Mouse (Mus musculus): ENCODE data around the gene Glipr1. TPM values are rescaled to one million over a fixed set of nuclear protein-coding genes. Genes with fewer than 3 reads are reported as not detected.

Glipr1 gene
- polyA plus RNA-seq, 1 experiment from 2014 or later = 8.2 TPM

GRCm38 (mm10) chr10:112001756-112002520 is 493 bp downstream of the Glipr1 start:
- Histone ChIP-seq H3K9me3 (ENCODE audit: control insufficient read depth, low read depth, low read length) (no peaks in the 10 kb centered on the region), H3K4me3 (ENCODE audit: low read depth, low read length) (no peak overlapping the region), H3K36me3 (ENCODE audit: control insufficient read depth, insufficient read depth, low read length) (no peaks in the 10 kb centered on the region), H3K9ac (replicated peaks; ENCODE audit: low read depth, low read length) (no peak overlapping the region), H3K27me3 (ENCODE audit: control insufficient read depth, insufficient read depth, low read length) (no peaks in the 10 kb centered on the region), H3K27ac (ENCODE audit: low read length) (no peak overlapping the region), H3K4me1 (ENCODE audit: control insufficient read depth, insufficient read depth, low read length) (no peaks in the 10 kb centered on the region), H3K4me2 (replicated peaks; ENCODE audit: low read depth, low read length) (no peak overlapping the region)
- no peak for ATAC-seq (ENCODE audit: insufficient number of reproducible peaks, insufficient read depth, low FRiP score, low read depth)
- WGBS = 79% methylated on average over 9 of the region's 9 CpGs

- Histone ChIP-seq H3K27ac (ENCODE audit: low read length) (no peak overlapping the region), H3K4me2 (replicated peaks; ENCODE audit: low read depth, low read length) (no peak overlapping the region), H3K27me3 (ENCODE audit: control insufficient read depth, insufficient read depth, low read length) (no peaks in the 10 kb centered on the region), H3K9me3 (ENCODE audit: control insufficient read depth, low read depth, low read length) (no peaks in the 10 kb centered on the region), H3K4me1 (ENCODE audit: control insufficient read depth, insufficient read depth, low read length) (no peaks in the 10 kb centered on the region), H3K4me3 (ENCODE audit: low read depth, low read length) (no peak overlapping the region), H3K9ac (replicated peaks; ENCODE audit: low read depth, low read length) (no peak overlapping the region), H3K36me3 (ENCODE audit: control insufficient read depth, insufficient read depth, low read length) (no peaks in the 10 kb centered on the region)
- WGBS = 86% methylated on average over 2 of the region's 2 CpGs
- ATAC-seq (ENCODE audit: insufficient number of reproducible peaks, insufficient read depth, low FRiP score, low read depth) = no peak
Observed at GRCm38 (mm10) chr10:112001350-112001749, 1.1 kb downstream of the Glipr1 start.

GRCm38 (mm10) chr10:112000568-112000967 is 1.9 kb downstream of the Glipr1 start:
- no peaks in the 10 kb centered on the region for H3K9me3 ChIP-seq (ENCODE audit: control insufficient read depth, low read depth, low read length)
- no peak overlapping the region for H3K27ac ChIP-seq (ENCODE audit: low read length)
- no peaks in the 10 kb centered on the region for H3K27me3 ChIP-seq (ENCODE audit: control insufficient read depth, insufficient read depth, low read length)
- WGBS = 84% methylated on average over 5 of the region's 5 CpGs
- no peak overlapping the region for H3K4me3 ChIP-seq (ENCODE audit: low read depth, low read length)
- no peaks in the 10 kb centered on the region for H3K4me1 ChIP-seq (ENCODE audit: control insufficient read depth, insufficient read depth, low read length)
- H3K9ac ChIP-seq (replicated peaks; ENCODE audit: low read depth, low read length) = no peak overlapping the region
- H3K4me2 ChIP-seq (replicated peaks; ENCODE audit: low read depth, low read length) = no peak overlapping the region
- ATAC-seq (ENCODE audit: insufficient number of reproducible peaks, insufficient read depth, low FRiP score, low read depth) = no peak
- no peaks in the 10 kb centered on the region for H3K36me3 ChIP-seq (ENCODE audit: control insufficient read depth, insufficient read depth, low read length)

- H3K27ac ChIP-seq (ENCODE audit: low read length) = no peak overlapping the region
- H3K9ac ChIP-seq (replicated peaks; ENCODE audit: low read depth, low read length) = no peak overlapping the region
- WGBS = 42% methylated on average over 3 of the region's 3 CpGs
- no peaks in the 10 kb centered on the region for H3K27me3 ChIP-seq (ENCODE audit: control insufficient read depth, insufficient read depth, low read length)
- no peak overlapping the region for H3K4me2 ChIP-seq (replicated peaks; ENCODE audit: low read depth, low read length)
- no peak for ATAC-seq (ENCODE audit: insufficient number of reproducible peaks, insufficient read depth, low FRiP score, low read depth)
- H3K4me1 ChIP-seq (ENCODE audit: control insufficient read depth, insufficient read depth, low read length) = no peaks in the 10 kb centered on the region
- no peaks in the 10 kb centered on the region for H3K36me3 ChIP-seq (ENCODE audit: control insufficient read depth, insufficient read depth, low read length)
- H3K4me3 ChIP-seq (ENCODE audit: low read depth, low read length) = no peak overlapping the region
- H3K9me3 ChIP-seq (ENCODE audit: control insufficient read depth, low read depth, low read length) = no peaks in the 10 kb centered on the region
Observed at GRCm38 (mm10) chr10:111999765-112000164, 2.7 kb downstream of the Glipr1 start.

GRCm38 (mm10) chr10:111997671-111998070 is 4.8 kb downstream of the Glipr1 start:
- no peaks in the 10 kb centered on the region for H3K36me3 ChIP-seq (ENCODE audit: control insufficient read depth, insufficient read depth, low read length)
- peak; percentile 73; the same call in 1 of the 2 replicates for ATAC-seq (ENCODE audit: insufficient number of reproducible peaks, insufficient read depth, low FRiP score, low read depth)

GRCm38 (mm10) chr10:111996911-111997347 is 5.5 kb downstream of the Glipr1 start:
- no peaks in the 10 kb centered on the region for H3K27me3 ChIP-seq (ENCODE audit: control insufficient read depth, insufficient read depth, low read length)
- WGBS = 57% methylated on average over 8 of the region's 8 CpGs
- no peak for ATAC-seq (ENCODE audit: insufficient number of reproducible peaks, insufficient read depth, low FRiP score, low read depth)
- H3K9ac ChIP-seq (replicated peaks; ENCODE audit: low read depth, low read length) = no peak overlapping the region
- 0 out of 2 replicates have a peak overlapping the region, but pooled peaks have one; percentile 5 for H3K4me2 ChIP-seq (replicated peaks; ENCODE audit: low read depth, low read length)
- no peak overlapping the region for H3K4me3 ChIP-seq (ENCODE audit: low read depth, low read length)
- H3K4me1 ChIP-seq (ENCODE audit: control insufficient read depth, insufficient read depth, low read length) = no peaks in the 10 kb centered on the region
- H3K36me3 ChIP-seq (ENCODE audit: control insufficient read depth, insufficient read depth, low read length) = no peaks in the 10 kb centered on the region
- H3K9me3 ChIP-seq (ENCODE audit: control insufficient read depth, low read depth, low read length) = no peaks in the 10 kb centered on the region
- H3K27ac ChIP-seq (ENCODE audit: low read length) = no peak overlapping the region

More at GRCm38 (mm10) chr10:111997671-111998070, 4.8 kb downstream of the Glipr1 start:
- Histone ChIP-seq H3K9me3 (ENCODE audit: control insufficient read depth, low read depth, low read length) (no peaks in the 10 kb centered on the region), H3K27ac (ENCODE audit: low read length) (no peak overlapping the region), H3K9ac (replicated peaks; ENCODE audit: low read depth, low read length) (no peak overlapping the region), H3K4me1 (ENCODE audit: control insufficient read depth, insufficient read depth, low read length) (no peaks in the 10 kb centered on the region), H3K27me3 (ENCODE audit: control insufficient read depth, insufficient read depth, low read length) (no peaks in the 10 kb centered on the region), H3K4me3 (ENCODE audit: low read depth, low read length) (no peak overlapping the region), H3K4me2 (replicated peaks; ENCODE audit: low read depth, low read length) (no peak overlapping the region)

- 77% methylated on average over 7 of the region's 7 CpGs for WGBS
- 0 out of 2 replicates have a peak overlapping the region, but pooled peaks have one; percentile 5 for H3K4me2 ChIP-seq (replicated peaks; ENCODE audit: low read depth, low read length)
- no peak for ATAC-seq (ENCODE audit: insufficient number of reproducible peaks, insufficient read depth, low FRiP score, low read depth)
Observed at GRCm38 (mm10) chr10:111996549-111996904, 5.9 kb downstream of the Glipr1 start.

GRCm38 (mm10) chr10:111995803-111996548 is 6.5 kb downstream of the Glipr1 start:
- Histone ChIP-seq H3K27ac (ENCODE audit: low read length) (no peak overlapping the region), H3K4me1 (ENCODE audit: control insufficient read depth, insufficient read depth, low read length) (no peaks in the 10 kb centered on the region)

More at GRCm38 (mm10) chr10:111996549-111996904, 5.9 kb downstream of the Glipr1 start:
- Histone ChIP-seq H3K27me3 (ENCODE audit: control insufficient read depth, insufficient read depth, low read length) (no peaks in the 10 kb centered on the region), H3K4me1 (ENCODE audit: control insufficient read depth, insufficient read depth, low read length) (no peaks in the 10 kb centered on the region), H3K27ac (ENCODE audit: low read length) (no peak overlapping the region), H3K4me3 (ENCODE audit: low read depth, low read length) (no peak overlapping the region), H3K36me3 (ENCODE audit: control insufficient read depth, insufficient read depth, low read length) (no peaks in the 10 kb centered on the region), H3K9ac (replicated peaks; ENCODE audit: low read depth, low read length) (no peak overlapping the region), H3K9me3 (ENCODE audit: control insufficient read depth, low read depth, low read length) (no peaks in the 10 kb centered on the region)

More at GRCm38 (mm10) chr10:111995803-111996548, 6.5 kb downstream of the Glipr1 start:
- no peak overlapping the region for H3K4me2 ChIP-seq (replicated peaks; ENCODE audit: low read depth, low read length)
- H3K9me3 ChIP-seq (ENCODE audit: control insufficient read depth, low read depth, low read length) = no peaks in the 10 kb centered on the region
- no peak overlapping the region for H3K4me3 ChIP-seq (ENCODE audit: low read depth, low read length)
- H3K36me3 ChIP-seq (ENCODE audit: control insufficient read depth, insufficient read depth, low read length) = no peaks in the 10 kb centered on the region
- H3K27me3 ChIP-seq (ENCODE audit: control insufficient read depth, insufficient read depth, low read length) = no peaks in the 10 kb centered on the region
- 86% methylated on average over 11 of the region's 11 CpGs for WGBS
- H3K9ac ChIP-seq (replicated peaks; ENCODE audit: low read depth, low read length) = no peak overlapping the region
- ATAC-seq (ENCODE audit: insufficient number of reproducible peaks, insufficient read depth, low FRiP score, low read depth) = no peak

Measured in stomach, embryonic 14.5 days (tissue).